Mouse (Mus musculus) hindbrain, embryonic 16.5 days (tissue): Measurements from ENCODE around the gene Fbxo11. TPM values are rescaled to one million over a fixed set of nuclear protein-coding genes. Genes with fewer than 3 reads are reported as not detected.

Experiments used
- ATAC-seq: fragments of 200-750 bp; cut with Nextera tagmentation; 2 replicates; pipeline ENCODE4 v1.8.0; 2017; ENCODE audit warnings: moderate TSS enrichment, moderate library complexity
- H3K27ac ChIP-seq: fragments of 300-500 bp; sonication (generic); 2 replicates; pipeline ENCODE4 v1.5.1; 2014; ENCODE audit warnings: low read depth, mild to moderate bottlenecking, control low read depth, low read length, moderate library complexity
- H3K27me3 ChIP-seq: fragments of 300-500 bp; sonication (generic); replicated peaks from 2 replicates; pipeline ENCODE4 v1.6.1; 2014; ENCODE audit warnings: low read length; ENCODE audit not compliant: control insufficient read depth, insufficient read depth
- H3K36me3 ChIP-seq: fragments of 300-500 bp; sonication (generic); 2 replicates; pipeline ENCODE4 v1.6.1; 2014; ENCODE audit warnings: mild to moderate bottlenecking, low read length, moderate library complexity, mixed read lengths; ENCODE audit not compliant: control insufficient read depth, insufficient read depth
- H3K4me1 ChIP-seq: fragments of 300-500 bp; sonication (generic); 2 replicates; pipeline ENCODE4 v1.6.1; 2014; ENCODE audit warnings: low read depth, low read length; ENCODE audit not compliant: control insufficient read depth, insufficient read depth
- H3K4me2 ChIP-seq: fragments of 300-500 bp; sonication (generic); 2 replicates; pipeline ENCODE4 v1.6.1; 2014; ENCODE audit warnings: mild to moderate bottlenecking, low read length, control low read depth, moderate library complexity
- H3K4me3 ChIP-seq: fragments of 300-500 bp; sonication (generic); 2 replicates; pipeline ENCODE4 v1.5.1; 2014; ENCODE audit warnings: mild to moderate bottlenecking, low read length, control low read depth, moderate library complexity
- H3K9ac ChIP-seq: fragments of 300-500 bp; sonication (generic); 2 replicates; pipeline ENCODE4 v1.6.1; 2014; ENCODE audit warnings: low read depth, mild to moderate bottlenecking, control low read depth, low read length, moderate library complexity
- H3K9me3 ChIP-seq: fragments of 300-500 bp; sonication (generic); 2 replicates; pipeline ENCODE4 v1.6.1; 2014; ENCODE audit warnings: mild to moderate bottlenecking, low read length, moderate library complexity; ENCODE audit not compliant: control insufficient read depth
- WGBS: fragments of 180-500 bp; shearing (Covaris S2); extraction: QIAGEN DNeasy Blood & Tissue Kit; methylation state at CpG from one replicate; pipeline ENCODE4 v1.1.7; 2014; 5-methylcytosine and 5-hydroxymethylcytosine counted together
- polyA plus RNA-seq: library from polyadenylated mRNA; unstranded; fragments of >200 nt; fragmentation: Nextera tagmentation; extraction: Ambion mirVana; gene quantifications from 2 replicates; pipeline ENCODE4 v1.2.1, GENCODE M21; 2015

Fbxo11 gene
- polyA plus RNA-seq, 1 experiment from 2014 or later: 21.3 TPM

GRCm38 (mm10) chr17:88098181-88098852, 33.2 kb upstream of the Fbxo11 start:
- no peak overlapping the region for H3K4me2 ChIP-seq
- H3K9ac ChIP-seq: no peak overlapping the region
- no peak overlapping the region for H3K27ac ChIP-seq
- no peaks in the 10 kb centered on the region for H3K27me3 ChIP-seq
- H3K36me3 ChIP-seq: no peaks in the 10 kb centered on the region
- no peaks in the 10 kb centered on the region for H3K4me1 ChIP-seq
- no peak for ATAC-seq
- 90% methylated on average over 9 of the region's 9 CpGs for whole genome bisulfite sequencing
- no peaks in the 10 kb centered on the region for H3K9me3 ChIP-seq
- H3K4me3 ChIP-seq: no peak overlapping the region

DNA sequence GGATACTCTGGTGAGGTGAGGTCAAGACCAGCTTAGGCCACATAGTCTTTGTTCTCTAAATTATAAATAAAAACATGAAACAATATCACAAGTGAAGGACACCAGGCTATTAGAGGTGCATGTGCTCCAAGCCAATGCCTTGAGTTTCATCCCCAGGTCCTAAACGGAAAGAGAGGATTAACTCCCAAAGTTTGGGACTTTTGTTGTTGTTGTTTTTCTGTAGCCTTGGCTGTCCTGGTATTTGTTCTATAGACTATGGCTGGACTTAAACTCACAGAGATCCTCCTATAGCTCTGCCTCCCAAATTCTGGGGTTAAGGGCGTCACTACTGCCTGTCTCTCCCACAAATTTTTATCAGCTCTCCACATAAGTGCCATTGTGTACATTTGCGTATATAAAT, 32.5 kb upstream of the Fbxo11 start:
- H3K9me3 ChIP-seq: no peaks in the 10 kb centered on the region
- H3K27ac ChIP-seq: no peak overlapping the region
- ATAC-seq: no peak
- no peak overlapping the region for H3K4me3 ChIP-seq
- H3K9ac ChIP-seq: no peak overlapping the region
- no peak overlapping the region for H3K4me2 ChIP-seq
- no peaks in the 10 kb centered on the region for H3K36me3 ChIP-seq
- H3K4me1 ChIP-seq: no peaks in the 10 kb centered on the region
- WGBS: 92% methylated on average over 3 of the region's 3 CpGs
- no peaks in the 10 kb centered on the region for H3K27me3 ChIP-seq

GRCm38 (mm10) chr17:88096809-88097399, 31.8 kb upstream of the Fbxo11 start:
- no peak overlapping the region for H3K9ac ChIP-seq
- no peak for ATAC-seq
- H3K4me1 ChIP-seq: no peaks in the 10 kb centered on the region
- 85% methylated on average over 12 of the region's 12 CpGs for WGBS
- no peaks in the 10 kb centered on the region for H3K27me3 ChIP-seq
- H3K4me3 ChIP-seq: no peak overlapping the region
- no peak overlapping the region for H3K27ac ChIP-seq
- no peaks in the 10 kb centered on the region for H3K9me3 ChIP-seq
- no peaks in the 10 kb centered on the region for H3K36me3 ChIP-seq
- H3K4me2 ChIP-seq: no peak overlapping the region

- WGBS: 52% methylated on average over 10 of the region's 10 CpGs
- H3K4me2 ChIP-seq: no peak overlapping the region
- no peaks in the 10 kb centered on the region for H3K9me3 ChIP-seq
- no peak overlapping the region for H3K4me3 ChIP-seq
- H3K36me3 ChIP-seq: no peaks in the 10 kb centered on the region
- no peaks in the 10 kb centered on the region for H3K4me1 ChIP-seq
- no peaks in the 10 kb centered on the region for H3K27me3 ChIP-seq
- no peak overlapping the region for H3K9ac ChIP-seq
- no peak overlapping the region for H3K27ac ChIP-seq
- peak; percentile 61; the same call in 1 of the 2 replicates for ATAC-seq
These were observed 30.6 kb upstream of the Fbxo11 start for GRCm38 (mm10) chr17:88095517-88096198.

- no peak overlapping the region for H3K27ac ChIP-seq
- H3K4me2 ChIP-seq: peak overlapping the region; percentile 20; the same call in 1 of the 2 replicates
- H3K4me3 ChIP-seq: no peak overlapping the region
- no peak overlapping the region for H3K9ac ChIP-seq
- no peaks in the 10 kb centered on the region for H3K4me1 ChIP-seq
- H3K27me3 ChIP-seq: no peaks in the 10 kb centered on the region
- WGBS: 42% methylated on average over 12 of the region's 12 CpGs
- H3K36me3 ChIP-seq: no peaks in the 10 kb centered on the region
- no peaks in the 10 kb centered on the region for H3K9me3 ChIP-seq
- no peak for ATAC-seq
These were observed 29.2 kb upstream of the Fbxo11 start for GRCm38 (mm10) chr17:88094327-88094726.

DNA sequence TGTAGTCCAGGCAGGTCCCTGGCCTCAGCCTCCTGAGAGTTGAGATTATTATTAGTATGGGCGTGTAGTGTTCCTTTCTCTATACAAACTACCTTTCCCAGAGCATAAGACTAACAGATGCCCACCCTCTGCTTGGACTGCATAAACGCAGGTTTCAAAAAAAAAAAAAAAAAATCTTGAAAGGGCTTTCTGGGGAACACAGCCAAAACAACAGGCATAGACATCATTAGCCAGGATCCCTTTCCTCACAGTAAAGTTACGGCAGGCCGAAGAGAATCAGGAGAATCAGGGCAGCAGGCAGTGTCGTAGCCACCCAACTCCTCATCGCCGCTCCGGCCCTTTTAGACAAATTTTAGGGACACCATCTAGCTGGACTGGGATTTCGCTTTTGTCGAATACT, 28.7 kb upstream of the Fbxo11 start:
- H3K4me1 ChIP-seq: no peaks in the 10 kb centered on the region
- H3K27me3 ChIP-seq: no peaks in the 10 kb centered on the region
- no peak overlapping the region for H3K4me3 ChIP-seq
- no peak overlapping the region for H3K9ac ChIP-seq
- WGBS: 71% methylated on average over 10 of the region's 10 CpGs
- no peak overlapping the region for H3K4me2 ChIP-seq
- no peaks in the 10 kb centered on the region for H3K36me3 ChIP-seq
- no peaks in the 10 kb centered on the region for H3K9me3 ChIP-seq
- ATAC-seq: no peak
- H3K27ac ChIP-seq: no peak overlapping the region

DNA sequence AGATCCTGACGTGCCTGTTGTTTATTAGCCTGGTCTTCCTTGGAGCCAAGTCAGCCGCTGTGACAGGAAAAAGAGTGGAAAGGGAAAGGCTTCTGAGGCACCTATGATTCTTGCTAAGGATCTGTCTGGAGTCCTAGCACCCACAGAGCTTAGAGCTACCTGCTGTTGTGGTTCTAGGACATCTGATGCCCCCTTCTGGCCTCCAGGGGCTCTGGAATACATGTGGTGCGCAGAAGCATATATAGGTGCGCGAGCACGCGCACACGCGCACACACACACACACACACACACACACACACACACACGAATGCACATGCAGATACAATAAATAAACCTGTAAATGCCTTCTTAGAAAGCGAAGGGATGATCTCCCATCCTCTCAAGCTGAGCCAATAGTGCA, 20.9 kb upstream of the Fbxo11 start:
- 93% methylated on average over 11 of the region's 11 CpGs for WGBS
- H3K4me1 ChIP-seq: no peaks in the 10 kb centered on the region
- H3K9ac ChIP-seq: no peak overlapping the region
- no peaks in the 10 kb centered on the region for H3K36me3 ChIP-seq
- H3K4me3 ChIP-seq: no peak overlapping the region
- no peak overlapping the region for H3K27ac ChIP-seq
- no peak overlapping the region for H3K4me2 ChIP-seq
- no peaks in the 10 kb centered on the region for H3K9me3 ChIP-seq
- H3K27me3 ChIP-seq: no peaks in the 10 kb centered on the region
- ATAC-seq: no peak

- WGBS: 92% methylated on average over 6 of the region's 6 CpGs
- Histone ChIP-seq H3K27me3 (no peaks in the 10 kb centered on the region), H3K4me2 (no peak overlapping the region), H3K9me3 (no peaks in the 10 kb centered on the region), H3K9ac (no peak overlapping the region), H3K4me3 (no peak overlapping the region), H3K36me3 (no peaks in the 10 kb centered on the region), H3K4me1 (no peaks in the 10 kb centered on the region), H3K27ac (no peak overlapping the region)
- no peak for ATAC-seq
These were observed 16.4 kb upstream of the Fbxo11 start for GRCm38 (mm10) chr17:88081446-88081845.

DNA sequence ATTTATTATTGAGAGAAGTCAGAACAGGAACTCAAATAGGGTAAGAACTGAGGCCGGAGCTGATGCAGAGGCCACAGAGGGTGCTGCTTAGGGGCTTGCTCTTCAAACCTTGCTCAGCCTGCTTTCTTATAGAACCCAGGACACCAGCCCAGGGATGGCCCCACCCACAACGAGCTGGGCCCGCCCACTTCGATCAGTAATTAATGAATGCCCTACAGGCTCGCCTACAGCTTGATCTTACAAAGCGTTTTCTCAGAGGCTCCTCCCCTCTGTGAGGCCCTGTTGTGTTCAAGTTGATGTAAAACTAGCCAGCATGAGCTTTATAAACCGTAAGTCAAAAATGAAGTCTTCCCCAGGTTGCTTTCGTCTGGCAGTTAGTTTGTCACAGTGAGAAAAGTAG, 14.7 kb upstream of the Fbxo11 start:
- Histone ChIP-seq H3K4me2 (no peak overlapping the region), H3K9ac (no peak overlapping the region), H3K9me3 (no peaks in the 10 kb centered on the region), H3K36me3 (no peaks in the 10 kb centered on the region), H3K27me3 (no peaks in the 10 kb centered on the region), H3K4me3 (no peak overlapping the region), H3K4me1 (no peaks in the 10 kb centered on the region), H3K27ac (no peak overlapping the region)
- no peak for ATAC-seq
- WGBS: 90% methylated on average over 8 of the region's 8 CpGs
